Mouse (Mus musculus) liver, postnatal 0 days (tissue): ENCODE measurements around the gene Fah. TPM values are rescaled to one million over a fixed set of nuclear protein-coding genes. Genes with fewer than 3 reads are reported as not detected.
A peak's percentile ranks its signal among the peaks of the same experiment; 100 is the strongest.

Source experiments
- ATAC-seq: fragments of 200-750 bp; cut with Nextera tagmentation; 2 replicates; pipeline ENCODE4 v1.8.0; 2017; ENCODE audit warnings: mild to moderate bottlenecking, moderate library complexity
- DNase-seq: peaks from one replicate; pipeline ENCODE4 v3.0.0-alpha.2; 2016
- H3K27ac ChIP-seq: fragments of 300-500 bp; sonication (generic); 2 replicates; pipeline ENCODE4 v1.5.1; 2014; ENCODE audit warnings: antibody characterized with exemption, moderate library complexity, mild to moderate bottlenecking, low read depth
- H3K27me3 ChIP-seq: fragments of 300-500 bp; sonication (generic); 2 replicates; pipeline ENCODE4 v1.6.1; 2014; ENCODE audit warnings: low read length, control low read depth, mixed read lengths; ENCODE audit not compliant: insufficient read depth
- H3K36me3 ChIP-seq: fragments of 300-500 bp; sonication (generic); replicated peaks from 2 replicates; pipeline ENCODE4 v1.6.1; 2014; ENCODE audit warnings: mild to moderate bottlenecking, control low read depth, low read length, moderate library complexity, mixed read lengths; ENCODE audit not compliant: insufficient read depth
- H3K4me1 ChIP-seq: fragments of 300-500 bp; sonication (generic); 2 replicates; pipeline ENCODE4 v1.6.1; 2014; ENCODE audit warnings: antibody characterized with exemption, mild to moderate bottlenecking, control low read depth; ENCODE audit not compliant: insufficient read depth
- H3K4me2 ChIP-seq: fragments of 300-500 bp; sonication (generic); 2 replicates; pipeline ENCODE4 v1.6.1; 2014; ENCODE audit warnings: low read depth, mild to moderate bottlenecking, low read length, moderate library complexity, mixed read lengths
- H3K4me3 ChIP-seq: fragments of 300-500 bp; sonication (generic); 2 replicates; pipeline ENCODE4 v1.5.1; 2014; ENCODE audit warnings: low read depth, low read length
- H3K9ac ChIP-seq: fragments of 300-500 bp; sonication (generic); replicated peaks from 2 replicates; pipeline ENCODE4 v1.6.1; 2014; ENCODE audit warnings: mild to moderate bottlenecking, moderate library complexity
- H3K9me3 ChIP-seq: fragments of 300-500 bp; sonication (generic); 2 replicates; pipeline ENCODE4 v1.6.1; 2016; ENCODE audit warnings: mild to moderate bottlenecking, control low read depth, low read length, mixed read lengths
- CTCF ChIP-seq: sonication (generic); IDR thresholded peaks from 2 replicates; pipeline ENCODE4 v1.5.1; 2016; ENCODE audit warnings: antibody characterized with exemption, low read depth
- EP300 ChIP-seq: IDR thresholded peaks from 2 replicates; pipeline ENCODE4 v1.6.1; 2016; ENCODE audit warnings: antibody characterized with exemption, low read depth, mild to moderate bottlenecking
- WGBS: fragments of 180-500 bp; shearing (Covaris S2); extraction: QIAGEN DNeasy Blood & Tissue Kit; methylation state at CpG from one replicate; pipeline ENCODE4 v1.1.7; 2014; ENCODE audit not compliant: insufficient replicate concordance; 5-methylcytosine and 5-hydroxymethylcytosine counted together
- polyA plus RNA-seq: library from polyadenylated mRNA; unstranded; fragments of >200 nt; fragmentation: Nextera tagmentation; extraction: Ambion mirVana; gene quantifications from 2 replicates; pipeline ENCODE4 v1.2.1, GENCODE M21; 2015

The Fah gene
- polyA plus RNA-seq, 1 experiment from 2014 or later = 265 TPM

DNA sequence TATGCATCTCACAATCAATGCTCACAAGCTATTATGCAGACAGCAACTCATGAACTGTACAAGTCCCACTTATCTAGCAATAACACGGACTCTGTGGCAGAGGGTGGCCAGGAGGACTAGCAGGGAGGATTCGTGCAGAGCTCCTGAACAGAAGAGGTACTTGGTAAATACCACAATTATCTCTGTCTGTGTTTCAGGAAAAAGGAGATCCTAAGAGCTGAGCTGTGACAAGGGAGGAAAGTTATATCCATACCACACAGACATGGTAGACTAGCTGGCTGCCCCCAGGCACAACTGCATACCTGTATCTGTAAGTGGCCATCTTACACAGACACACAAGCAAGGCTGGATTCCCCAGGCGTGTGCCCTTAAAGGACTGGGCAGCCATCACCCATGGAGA, 5.2 kb downstream of the Fah start:
- no peak for TF ChIP-seq CTCF
- TF ChIP-seq EP300 = no peak
- peaks cover 17% of the 10 kb centered on the region for H3K4me1 ChIP-seq
- no peak overlapping the region for H3K4me3 ChIP-seq
- 0 out of 2 replicates have a peak, but pooled peaks cover 8% of the 10 kb centered on the region for H3K36me3 ChIP-seq
- WGBS = 70% methylated on average over 3 of the region's 3 CpGs
- H3K9ac ChIP-seq = no peak overlapping the region
- H3K9me3 ChIP-seq = no peaks in the 10 kb centered on the region
- H3K27me3 ChIP-seq = no peaks in the 10 kb centered on the region
- 0 out of 2 replicates have a peak overlapping the region, but pooled peaks have one; percentile 22 for H3K4me2 ChIP-seq
- ATAC-seq (no peak), DNase-seq (no peak)
- no peak overlapping the region for H3K27ac ChIP-seq

DNA sequence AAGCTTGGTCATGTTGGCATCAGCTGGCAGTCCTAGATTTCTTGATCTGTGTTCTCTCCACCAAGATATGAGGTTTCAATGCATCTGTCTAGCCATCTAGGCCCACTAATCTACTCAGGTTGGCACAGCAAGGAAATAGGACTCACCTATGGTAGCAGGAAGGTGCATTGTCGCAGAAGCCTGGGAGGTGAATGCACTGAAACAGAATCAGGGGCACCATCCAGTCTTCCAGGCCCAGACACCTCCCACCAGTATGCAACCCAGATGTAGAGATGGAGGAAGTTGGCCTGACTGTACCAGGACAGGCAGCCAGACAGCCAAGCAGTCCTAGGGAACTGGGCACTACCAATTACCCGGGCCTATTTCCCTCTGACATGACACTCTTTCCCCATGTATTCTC, 5.9 kb downstream of the Fah start:
- no peak overlapping the region for H3K9ac ChIP-seq
- WGBS = 70% methylated on average over 2 of the region's 2 CpGs

DNA sequence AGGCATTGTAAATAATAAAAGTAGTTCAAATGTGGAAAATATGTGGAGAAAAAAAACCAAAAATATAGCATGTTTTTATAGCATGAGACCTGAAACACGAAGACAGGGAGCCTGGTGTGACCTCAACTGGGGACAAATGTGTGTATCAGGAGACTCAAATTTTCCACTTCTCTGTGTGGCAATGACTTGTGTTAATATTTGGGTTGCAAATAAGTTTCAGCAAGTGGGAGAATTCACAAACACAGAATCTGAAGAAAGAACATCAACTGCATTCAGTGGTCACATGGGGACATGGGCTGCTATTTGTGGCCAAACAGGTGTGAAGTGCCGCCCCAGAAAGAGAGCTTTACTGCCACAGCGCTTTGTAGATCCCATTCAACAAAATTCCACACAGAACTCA, 9.9 kb downstream of the Fah start:
- Histone ChIP-seq H3K36me3 (0 out of 2 replicates have a peak, but pooled peaks cover 27% of the 10 kb centered on the region), H3K4me2 (no peak overlapping the region), H3K9ac (no peak overlapping the region), H3K27ac (no peak overlapping the region), H3K9me3 (no peaks in the 10 kb centered on the region), H3K4me3 (no peak overlapping the region), H3K27me3 (no peaks in the 10 kb centered on the region), H3K4me1 (0 out of 2 replicates have a peak, but pooled peaks cover under 1% of the 10 kb centered on the region)
- TF ChIP-seq CTCF = no peak
- TF ChIP-seq EP300 = no peak
- ATAC-seq = peak; percentile 16; the same call in 1 of the 2 replicates
- no peak for DNase-seq
- WGBS = 72% methylated on average over 3 of the region's 3 CpGs

More for the DNA sequence above, 5.9 kb downstream of the Fah start:
- no peaks in the 10 kb centered on the region for H3K9me3 ChIP-seq
- DNase-seq (no peak), ATAC-seq (no peak)
- TF ChIP-seq CTCF (no peak), EP300 (no peak)
- H3K4me3 ChIP-seq = no peak overlapping the region
- H3K36me3 ChIP-seq = 0 out of 2 replicates have a peak, but pooled peaks cover 11% of the 10 kb centered on the region
- H3K4me1 ChIP-seq = peaks cover 10% of the 10 kb centered on the region
- H3K4me2 ChIP-seq = no peak overlapping the region
- H3K27me3 ChIP-seq = no peaks in the 10 kb centered on the region
- no peak overlapping the region for H3K27ac ChIP-seq

DNA sequence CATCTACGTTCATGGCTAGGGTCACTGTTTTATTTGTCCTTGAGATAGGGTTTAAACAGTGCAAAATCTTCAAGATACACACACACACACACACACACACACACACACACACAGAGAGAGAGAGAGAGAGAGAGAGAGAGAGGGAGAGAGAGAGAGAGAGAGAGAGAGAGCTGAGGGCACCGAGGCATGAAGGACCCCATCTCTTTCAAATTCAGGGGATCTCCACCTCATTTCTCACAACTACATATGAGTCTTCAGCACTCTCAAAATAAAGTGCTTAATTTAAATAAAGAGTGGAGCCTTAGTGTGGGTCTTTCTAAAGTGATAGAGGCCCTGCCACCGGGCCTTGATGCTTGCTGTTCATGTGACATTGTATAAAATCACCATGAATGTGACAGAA, 10.5 kb downstream of the Fah start:
- H3K27ac ChIP-seq = no peak overlapping the region
- H3K9ac ChIP-seq = no peak overlapping the region
- WGBS = 76% methylated on average over 3 of the region's 3 CpGs
- TF ChIP-seq CTCF (no peak), EP300 (no peak)
- no peak overlapping the region for H3K4me2 ChIP-seq
- DNase-seq (no peak), ATAC-seq (no peak)
- no peaks in the 10 kb centered on the region for H3K9me3 ChIP-seq
- H3K4me1 ChIP-seq = no peaks in the 10 kb centered on the region
- no peaks in the 10 kb centered on the region for H3K27me3 ChIP-seq
- no peak overlapping the region for H3K4me3 ChIP-seq
- 0 out of 2 replicates have a peak, but pooled peaks cover 27% of the 10 kb centered on the region for H3K36me3 ChIP-seq

DNA sequence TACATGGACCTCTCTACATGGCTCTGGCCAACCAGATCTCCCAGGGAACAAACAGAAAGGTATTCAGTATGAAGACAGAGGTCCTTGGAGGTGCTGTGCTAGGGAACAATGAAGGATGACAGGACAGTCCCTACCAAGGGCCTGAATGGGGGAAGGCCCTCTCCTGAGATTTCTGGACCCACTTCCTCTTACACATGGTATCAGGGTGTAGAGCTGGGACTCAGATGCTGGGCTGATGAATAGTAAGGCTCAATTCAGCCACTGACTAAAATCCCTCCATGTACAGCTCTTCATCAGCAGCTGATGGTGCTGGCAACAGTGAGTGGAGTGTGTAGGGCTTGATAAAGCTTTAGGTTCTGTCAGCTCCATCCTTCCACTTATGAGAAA, 11.6 kb downstream of the Fah start:
- Histone ChIP-seq H3K9ac (no peak overlapping the region), H3K36me3 (0 out of 2 replicates have a peak, but pooled peaks cover 29% of the 10 kb centered on the region), H3K27me3 (no peaks in the 10 kb centered on the region), H3K4me2 (no peak overlapping the region), H3K27ac (no peak overlapping the region), H3K9me3 (no peaks in the 10 kb centered on the region), H3K4me3 (no peak overlapping the region), H3K4me1 (no peaks in the 10 kb centered on the region)
- TF ChIP-seq CTCF (no peak), EP300 (no peak)
- peak; percentile 2; the same call in 1 of the 2 replicates for ATAC-seq
- DNase-seq = no peak

DNA sequence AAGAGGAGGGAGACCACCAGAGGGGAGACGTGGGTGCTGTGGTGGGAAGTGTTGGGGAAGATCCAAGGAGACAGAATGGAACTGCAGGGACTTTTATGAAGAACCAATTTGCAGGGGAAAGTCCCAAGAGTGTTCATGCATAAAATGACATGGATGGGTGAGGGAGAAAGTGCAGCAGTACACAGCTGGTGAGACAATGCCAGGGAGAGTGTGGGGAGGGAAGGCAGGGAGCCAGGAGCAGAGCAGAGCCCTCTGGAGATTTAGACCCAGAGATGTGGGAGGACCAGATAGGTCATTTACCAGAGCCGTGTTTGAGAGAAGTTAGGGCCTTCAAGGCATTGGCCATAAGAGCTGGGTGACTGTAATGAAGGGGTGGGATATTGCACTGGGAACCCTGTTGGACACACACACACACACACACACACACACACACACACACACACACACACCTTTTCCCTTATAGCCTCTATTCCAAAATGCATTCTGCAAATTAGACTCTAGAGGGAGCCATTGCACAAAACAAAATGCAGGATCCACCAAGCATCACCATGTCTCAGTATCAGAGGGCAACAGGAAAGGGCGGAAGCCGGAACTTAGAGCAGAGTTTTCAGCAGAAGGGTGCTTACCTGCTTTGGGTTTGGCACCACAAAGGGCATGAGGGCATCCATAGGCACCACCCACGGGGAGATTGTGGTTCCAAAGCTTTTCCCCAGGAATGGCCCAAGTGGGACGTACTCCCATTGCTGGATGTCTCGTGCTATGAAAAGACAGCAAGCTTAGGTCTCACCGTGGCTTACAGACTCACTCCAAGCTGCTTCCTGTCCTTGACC, 12.2 kb downstream of the Fah start:
- Histone ChIP-seq H3K9ac (no peak overlapping the region), H3K27ac (no peak overlapping the region), H3K9me3 (no peaks in the 10 kb centered on the region), H3K4me1 (no peaks in the 10 kb centered on the region), H3K4me3 (no peak overlapping the region), H3K4me2 (no peak overlapping the region), H3K36me3 (0 out of 2 replicates have a peak, but pooled peaks cover 29% of the 10 kb centered on the region), H3K27me3 (no peaks in the 10 kb centered on the region)
- DNase-seq (peak; percentile 50), ATAC-seq (peak; percentile 57)
- peak; percentile 93 for TF ChIP-seq CTCF
- no peak for TF ChIP-seq EP300
- 45% methylated on average over 8 of the region's 8 CpGs for WGBS
